Mouse (Mus musculus) cerebellum, adult 2 months (tissue): ENCODE measurements at regions not wholly inside any gene's neighbourhood (a gene's known extent, or its start where the extent isn't known, plus 50 kb on each side); places are given as distances from the start of the nearest gene placed in this dataset.

Source experiments
- CTCF ChIP-seq: fragments of 200-500 bp; IDR thresholded peaks from 2 replicates; pipeline ENCODE4 v1.5.1; 2011; ENCODE audit warnings: low read depth, mild to moderate bottlenecking, control low read depth, low read length, moderate library complexity, borderline replicate concordance; ENCODE audit not compliant: insufficient read depth
- POLR2A ChIP-seq: fragments of 200-500 bp; IDR thresholded peaks from 2 replicates; pipeline ENCODE4 v1.6.1; 2011; ENCODE audit warnings: low read length, control low read depth, borderline replicate concordance; ENCODE audit not compliant: insufficient read depth

- TF ChIP-seq POLR2A (no peak), CTCF (no peak)
Observed at GRCm38 (mm10) chr14:80789131-80789530, 805.2 kb downstream of the Olfm4 start.
